Mouse (Mus musculus): ENCODE data around the gene Zfp672. TPM values are rescaled to one million over a fixed set of nuclear protein-coding genes. Genes with fewer than 3 reads are reported as not detected.
"Not testable (repeated sequence)": the region's sequence is repeated elsewhere in the genome, so short reads cannot be mapped to it uniquely, and the experiment has no call there.

Gene Zfp672
- total RNA-seq, 2 experiments from 2014 or later: 28.5 to 60.9 TPM

DNA sequence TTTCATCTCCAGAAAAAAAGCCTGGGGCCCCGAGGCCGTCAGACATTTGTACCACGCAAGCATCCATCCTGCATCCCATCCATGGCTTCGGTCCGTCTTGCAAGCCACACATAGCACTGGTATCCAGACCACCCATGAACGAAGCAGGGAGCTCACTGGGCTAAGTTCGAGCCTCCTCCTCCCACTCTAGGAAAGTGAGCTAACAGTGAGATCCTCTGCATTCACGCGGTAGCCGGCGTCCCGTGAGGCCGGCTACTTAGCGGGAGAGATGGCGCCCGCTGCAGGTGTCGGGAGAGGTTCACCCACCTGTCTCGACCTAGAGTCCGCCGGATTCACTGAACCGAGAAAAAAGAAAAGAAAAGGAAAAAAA is 248 bp downstream of the Zfp672 start:
- peak; percentile 23 for ATAC-seq (replicated peaks; ENCODE audit: low FRiP score, low TSS enrichment, poor library complexity, severe bottlenecking)

DNA sequence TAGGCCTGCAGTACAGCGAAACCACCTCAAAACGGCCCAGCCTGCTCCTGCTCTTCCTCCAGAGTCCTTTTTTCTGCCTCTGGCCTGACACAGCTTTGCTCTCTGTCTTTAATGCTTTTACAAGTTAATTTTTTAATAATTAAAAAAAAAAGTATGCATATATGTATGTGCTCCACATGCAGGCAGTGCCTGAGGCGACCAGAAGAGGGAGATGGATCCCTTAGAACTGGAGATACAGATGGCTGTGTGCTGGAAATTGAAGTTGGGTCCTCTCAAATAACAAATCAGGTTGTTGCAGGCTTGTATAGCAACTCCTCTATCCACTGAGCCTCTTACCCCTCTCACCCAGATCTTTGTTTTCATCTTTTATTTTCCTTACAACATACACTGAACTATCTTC is 3.4 kb downstream of the Zfp672 start:
- ATAC-seq (replicated peaks; ENCODE audit: low FRiP score, low TSS enrichment, poor library complexity, severe bottlenecking): no peak

DNA sequence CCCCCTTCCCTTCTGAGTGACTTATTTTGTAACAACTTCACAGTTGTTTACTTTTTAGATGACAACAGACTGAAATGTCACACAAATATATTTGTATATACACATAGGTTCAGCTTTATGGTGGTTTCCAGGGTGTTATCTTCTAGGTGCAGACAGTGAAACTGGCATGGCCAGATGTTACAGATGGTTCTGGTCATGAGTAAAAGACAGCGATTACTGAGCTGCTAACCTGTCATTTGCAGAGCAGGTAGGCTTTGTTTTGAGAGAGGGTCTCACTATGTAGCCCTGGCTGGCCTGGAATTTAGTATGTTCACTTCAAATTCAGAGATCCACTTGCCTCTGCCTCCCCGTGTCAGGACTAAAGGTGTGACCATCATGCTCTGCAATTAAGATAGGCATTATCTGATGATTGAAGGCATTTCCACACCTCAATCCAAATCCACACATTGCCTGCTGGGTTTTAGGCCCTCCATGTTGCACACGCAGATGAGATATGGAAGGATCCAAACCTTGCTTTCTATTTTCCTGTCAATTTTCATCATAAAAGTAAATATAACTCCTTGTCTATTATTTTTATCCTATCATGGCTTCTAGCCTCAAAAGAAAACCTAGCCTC is 5.4 kb downstream of the Zfp672 start:
- peak; percentile 59 for ATAC-seq (replicated peaks; ENCODE audit: low FRiP score, low TSS enrichment, poor library complexity, severe bottlenecking)

DNA sequence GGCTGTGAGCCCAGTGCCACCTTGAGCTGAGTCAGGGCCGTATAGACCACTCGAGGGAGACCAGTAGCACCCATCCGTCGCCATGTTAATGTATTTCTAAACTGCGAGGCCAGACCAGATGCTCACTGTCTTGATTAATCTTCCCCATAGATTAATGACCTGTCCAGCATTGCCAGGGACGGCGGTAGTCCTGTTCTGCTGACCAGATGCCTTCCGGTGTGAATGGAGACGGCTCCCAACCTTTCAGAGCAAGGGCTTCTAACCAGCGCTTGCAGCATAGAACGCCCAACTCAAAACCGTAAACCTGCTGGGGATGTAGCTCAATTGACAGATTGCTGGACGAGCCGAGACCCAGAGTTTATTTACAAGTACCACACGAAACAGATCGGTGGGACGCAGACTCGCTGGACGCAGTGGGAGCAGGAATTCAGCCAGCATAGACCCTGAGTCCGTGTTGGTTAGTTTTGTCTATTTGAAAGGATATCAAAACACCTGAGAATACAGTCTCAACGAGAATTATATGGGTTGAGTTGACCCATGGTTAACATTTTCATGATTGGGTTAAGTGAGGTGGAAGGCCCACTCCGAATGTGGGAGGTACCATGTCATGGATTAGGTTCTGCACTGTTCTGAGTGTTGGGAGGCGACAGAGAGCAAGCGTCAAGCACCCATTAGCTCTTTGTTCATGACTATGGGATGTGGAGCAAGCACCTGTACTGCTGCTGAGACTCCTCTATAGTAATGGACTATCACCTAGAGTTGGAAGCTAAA is 6.4 kb downstream of the Zfp672 start:
- peak; percentile 5; the same call in 1 of the 2 replicates for ATAC-seq (replicated peaks; ENCODE audit: low FRiP score, low TSS enrichment, poor library complexity, severe bottlenecking)

DNA sequence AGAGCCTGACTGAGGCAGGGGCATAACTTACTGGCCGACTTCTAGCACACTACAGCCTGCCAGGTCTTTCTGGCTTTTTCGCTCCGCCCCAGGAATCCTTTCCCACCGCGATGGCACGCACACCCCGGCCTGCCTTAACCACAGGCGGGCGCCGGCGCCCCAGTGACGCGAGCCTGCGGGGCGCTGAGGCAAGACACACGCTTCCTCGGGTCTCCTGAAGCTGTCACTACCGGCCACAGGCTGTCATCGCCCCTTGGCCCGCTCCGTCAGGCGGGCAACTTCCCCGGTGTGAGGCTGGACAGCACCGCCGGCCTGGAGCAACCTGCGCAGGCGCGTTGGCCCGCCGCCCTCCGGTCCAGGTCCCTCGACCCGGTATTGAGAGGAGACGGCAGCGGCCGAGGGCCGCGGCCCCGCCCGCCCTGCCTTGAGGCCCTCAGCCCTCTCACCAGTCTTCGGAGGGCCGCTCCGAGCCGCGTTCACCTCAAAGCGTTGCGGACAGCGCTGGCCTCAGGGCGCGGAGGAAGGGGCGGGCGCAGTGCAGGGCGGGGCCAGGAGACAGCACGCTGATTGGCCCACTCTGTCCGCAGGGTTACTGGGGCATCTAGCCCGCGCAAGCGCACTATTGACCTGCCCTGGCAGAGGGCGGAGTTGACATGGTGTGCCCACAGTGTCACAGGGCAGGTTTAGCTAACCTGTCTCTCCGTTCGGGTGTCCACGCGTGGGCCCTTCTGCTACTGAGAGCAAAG is 7.1 kb downstream of the Zfp672 start:
- ATAC-seq (replicated peaks; ENCODE audit: low FRiP score, low TSS enrichment, poor library complexity, severe bottlenecking): peak; percentile 90

DNA sequence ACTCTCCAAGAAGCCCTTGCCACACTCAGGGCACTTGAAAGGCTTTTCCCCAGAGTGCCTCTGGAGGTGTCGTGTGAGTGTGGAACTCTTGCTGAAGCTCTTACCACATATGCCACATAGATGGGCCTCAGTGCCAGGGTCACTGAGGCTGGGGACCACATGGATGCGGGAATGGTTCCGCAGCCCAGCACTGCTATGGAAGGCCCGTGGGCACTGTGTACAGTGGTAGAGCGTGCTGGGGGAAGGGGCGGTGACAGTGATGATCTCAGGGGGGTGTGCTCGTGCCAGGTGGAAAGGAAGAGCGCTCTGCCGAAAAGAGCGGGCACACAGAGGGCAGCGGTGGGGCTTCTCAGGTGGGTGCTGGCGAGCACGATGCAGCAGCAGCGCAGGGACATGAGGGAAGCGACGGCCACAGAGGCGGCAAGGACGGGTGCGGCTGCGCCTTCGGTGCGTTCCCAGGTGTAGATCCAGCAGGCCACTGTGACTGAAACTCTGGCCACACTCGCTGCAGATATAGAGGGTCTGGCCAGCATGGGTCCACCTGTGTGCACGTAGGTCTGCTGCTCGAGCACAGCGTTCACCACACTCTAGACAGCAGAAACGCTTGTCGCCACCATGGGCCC is 13.3 kb downstream of the Zfp672 start:
- peak; percentile 24; the same call in 1 of the 2 replicates for ATAC-seq (replicated peaks; ENCODE audit: low FRiP score, low TSS enrichment, poor library complexity, severe bottlenecking)

DNA sequence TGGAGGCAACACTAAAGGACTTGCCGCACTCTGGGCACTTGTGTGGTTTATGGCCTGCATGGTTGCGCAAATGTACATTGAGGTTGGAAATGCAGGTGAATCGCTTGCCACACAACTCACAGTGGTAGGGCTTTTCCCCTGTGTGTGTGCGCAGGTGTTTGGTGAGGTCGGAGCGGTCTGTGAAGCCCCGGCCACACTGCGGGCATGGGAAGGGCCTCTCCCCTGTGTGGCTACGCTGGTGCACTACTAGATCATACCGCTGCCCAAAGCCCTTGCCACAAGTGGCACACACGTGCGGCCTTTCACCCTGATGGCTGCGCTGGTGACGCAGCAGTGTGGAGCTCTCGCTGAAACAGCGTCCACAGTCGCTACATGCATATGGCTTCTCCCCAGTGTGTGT is 13.8 kb downstream of the Zfp672 start:
- ATAC-seq (replicated peaks; ENCODE audit: low FRiP score, low TSS enrichment, poor library complexity, severe bottlenecking): peak; percentile 12; the same call in 1 of the 2 replicates

DNA sequence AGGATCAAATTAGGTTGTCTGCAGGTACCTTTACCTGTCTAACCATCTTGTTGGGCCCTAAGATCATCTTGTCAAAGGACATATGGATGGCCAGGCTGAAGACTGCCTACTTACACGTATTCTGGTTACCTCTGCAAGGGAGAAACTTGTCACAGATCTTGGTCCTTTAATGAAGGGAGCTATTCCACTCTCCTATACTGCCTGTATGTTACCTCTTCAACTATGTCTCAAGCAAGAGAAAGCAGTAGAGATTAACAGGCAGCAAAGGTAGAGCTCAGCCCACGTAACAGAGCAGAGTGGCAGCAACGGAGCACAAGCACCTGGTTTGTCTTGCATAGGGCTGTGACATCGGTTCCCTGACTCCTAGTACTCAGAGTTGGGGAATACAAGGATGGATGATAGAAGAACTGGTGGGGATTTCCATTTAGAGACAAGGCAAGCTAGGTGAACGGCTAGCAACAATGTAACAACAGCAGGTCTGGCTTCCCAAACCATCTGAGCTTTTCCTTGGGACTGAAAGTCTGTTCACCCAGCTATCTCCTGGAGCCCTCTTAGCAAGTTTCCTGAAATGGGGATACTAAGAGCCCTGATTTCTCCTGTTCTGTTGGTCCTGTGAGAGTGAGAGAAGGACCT is 14.5 kb downstream of the Zfp672 start:
- no peak for ATAC-seq (replicated peaks; ENCODE audit: low FRiP score, low TSS enrichment, poor library complexity, severe bottlenecking)

DNA sequence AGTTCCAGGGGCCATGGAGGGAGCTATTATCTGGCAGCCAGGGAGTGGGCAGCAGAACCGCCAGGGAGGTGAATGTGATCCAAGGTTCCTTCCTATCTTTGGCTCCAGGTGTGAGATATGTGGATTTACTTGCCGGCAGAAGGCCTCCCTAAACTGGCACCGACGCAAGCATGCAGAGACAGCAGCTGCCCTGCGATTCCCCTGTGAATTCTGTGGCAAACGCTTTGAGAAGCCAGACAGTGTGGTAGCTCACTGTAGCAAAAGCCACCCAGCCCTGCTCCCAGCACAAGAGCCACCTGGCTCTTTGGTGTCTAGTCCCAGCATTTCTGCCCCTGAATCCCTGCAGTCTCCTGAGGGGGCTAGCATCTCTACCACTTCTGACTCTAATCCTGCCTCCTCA is 16.1 kb downstream of the Zfp672 start:
- ATAC-seq (replicated peaks; ENCODE audit: low FRiP score, low TSS enrichment, poor library complexity, severe bottlenecking): 0 out of 2 replicates have a peak, but pooled peaks have one; percentile 13

DNA sequence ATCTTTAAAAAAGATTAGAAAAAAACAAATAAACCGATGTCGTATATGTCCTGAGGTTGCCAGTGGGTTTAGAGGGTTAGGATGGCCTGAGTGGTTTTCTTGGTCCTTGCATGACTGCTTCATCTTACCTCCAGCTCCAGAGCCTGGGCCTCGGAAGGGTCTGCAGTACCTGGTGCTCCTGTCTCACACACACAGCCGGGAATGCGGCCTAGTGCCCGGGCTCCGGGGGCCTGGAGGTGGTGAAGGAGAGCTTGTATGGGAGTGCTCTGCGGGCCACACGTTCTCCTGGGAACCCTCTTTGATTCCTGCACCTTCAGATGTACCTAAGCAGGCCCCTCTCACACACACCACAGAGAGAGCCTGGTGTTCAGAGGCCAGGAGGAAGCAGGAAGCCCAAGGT is 21.5 kb downstream of the Zfp672 start:
- no peak for ATAC-seq (replicated peaks; ENCODE audit: low FRiP score, low TSS enrichment, poor library complexity, severe bottlenecking)

DNA sequence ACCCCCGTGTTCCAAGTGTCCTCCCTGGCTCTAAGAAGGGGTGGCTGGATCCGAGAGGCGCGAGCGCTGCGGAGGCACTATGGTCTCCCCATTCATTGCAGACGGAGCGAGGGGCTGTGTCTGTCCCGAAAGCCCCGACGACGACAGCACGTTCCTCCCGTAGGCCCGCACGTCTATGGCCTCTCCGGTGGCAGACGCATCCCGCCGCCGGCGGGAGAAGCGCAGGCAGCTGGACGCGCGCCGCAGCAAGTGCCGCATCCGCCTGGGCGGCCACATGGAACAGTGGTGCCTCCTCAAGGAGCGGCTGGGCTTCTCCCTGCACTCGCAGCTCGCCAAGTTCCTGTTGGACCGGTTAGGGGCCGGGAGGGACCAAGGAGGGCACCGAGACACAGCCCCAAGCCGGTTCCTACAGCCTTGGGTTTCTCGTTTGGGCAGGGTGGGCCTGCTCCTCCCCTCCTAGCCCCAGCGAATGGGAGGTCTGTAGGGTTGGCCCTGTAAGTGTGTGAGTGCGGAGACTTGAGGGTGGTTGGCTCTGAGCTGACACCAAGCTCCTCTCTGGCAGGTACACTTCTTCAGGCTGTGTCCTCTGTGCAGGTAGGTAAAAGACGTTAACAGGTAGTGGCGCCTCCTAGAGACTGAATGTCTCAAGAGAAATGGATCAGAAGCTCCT is 22.6 kb downstream of the Zfp672 start:
- ATAC-seq (replicated peaks; ENCODE audit: low FRiP score, low TSS enrichment, poor library complexity, severe bottlenecking): peak; percentile 82

DNA sequence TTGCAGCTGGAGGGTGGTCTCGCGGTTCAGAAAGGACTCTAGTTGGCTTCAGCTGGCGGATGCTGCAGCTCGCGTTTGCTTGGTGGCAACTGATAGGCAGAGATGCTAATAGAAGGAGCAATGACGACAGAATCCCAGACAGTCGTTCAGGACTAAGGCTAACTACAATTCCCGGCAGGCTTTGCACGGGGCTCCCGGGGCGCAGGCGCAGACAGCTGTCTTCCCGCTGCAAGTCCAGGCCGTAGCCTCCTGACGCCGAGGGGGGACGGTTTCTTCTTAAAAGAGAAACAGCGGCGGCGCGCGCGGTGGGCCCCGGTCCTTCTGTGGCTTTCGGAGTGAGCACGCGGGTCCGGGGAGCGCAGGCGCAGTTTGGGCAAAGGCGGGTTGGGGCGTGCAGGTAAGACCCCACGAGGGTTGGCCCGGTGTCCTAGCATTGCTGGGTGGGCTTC is 23.3 kb downstream of the Zfp672 start, which contains the start of gene Zfp692:
TSS of gene Zfp692 (plus strand) at position 210 of the 449 bp plus-strand sequence.
- peak; percentile 70 for ATAC-seq (replicated peaks; ENCODE audit: low FRiP score, low TSS enrichment, poor library complexity, severe bottlenecking)

DNA sequence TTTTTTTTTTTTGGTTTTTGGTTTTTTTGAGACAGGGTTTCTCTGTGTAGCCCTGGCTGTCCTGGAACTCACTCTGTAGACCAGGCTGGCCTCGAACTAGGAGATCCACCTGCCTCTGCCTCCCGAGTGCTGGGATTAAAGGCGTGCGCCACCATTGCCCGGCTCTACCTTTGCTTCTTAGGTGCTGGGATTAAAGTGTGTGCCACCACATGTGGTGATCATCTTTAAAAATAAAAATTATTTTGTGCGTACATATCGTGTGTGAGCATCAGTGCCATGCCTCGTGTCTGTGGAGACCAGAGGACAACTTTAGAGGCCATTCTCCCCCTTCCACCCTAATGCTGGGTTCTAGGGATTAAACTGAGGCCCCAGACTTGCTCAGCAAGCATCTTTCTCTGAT is 24.8 kb downstream of the Zfp672 start:
- ATAC-seq (replicated peaks; ENCODE audit: low FRiP score, low TSS enrichment, poor library complexity, severe bottlenecking): not testable (repeated sequence)

DNA sequence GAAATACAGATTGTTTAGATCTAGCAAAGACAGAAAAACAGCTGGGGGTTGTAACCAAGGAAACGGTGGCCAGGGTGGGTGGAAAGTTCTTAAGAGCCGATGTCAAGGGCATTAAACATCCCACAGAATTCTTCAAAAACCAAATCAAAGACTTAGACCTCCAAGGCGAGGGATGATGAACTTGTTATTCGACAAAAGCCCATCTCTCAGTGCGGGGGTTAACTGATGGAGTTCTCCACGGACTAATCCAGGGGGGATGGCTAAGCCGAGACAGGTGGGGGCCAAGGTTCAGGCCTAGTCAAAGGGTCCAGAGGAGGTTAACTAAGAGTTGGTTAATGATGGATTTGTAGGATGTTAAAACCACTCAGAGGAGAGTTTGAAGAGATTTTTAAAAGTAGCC is 26.5 kb downstream of the Zfp672 start:
- no peak for ATAC-seq (replicated peaks; ENCODE audit: low FRiP score, low TSS enrichment, poor library complexity, severe bottlenecking)

DNA sequence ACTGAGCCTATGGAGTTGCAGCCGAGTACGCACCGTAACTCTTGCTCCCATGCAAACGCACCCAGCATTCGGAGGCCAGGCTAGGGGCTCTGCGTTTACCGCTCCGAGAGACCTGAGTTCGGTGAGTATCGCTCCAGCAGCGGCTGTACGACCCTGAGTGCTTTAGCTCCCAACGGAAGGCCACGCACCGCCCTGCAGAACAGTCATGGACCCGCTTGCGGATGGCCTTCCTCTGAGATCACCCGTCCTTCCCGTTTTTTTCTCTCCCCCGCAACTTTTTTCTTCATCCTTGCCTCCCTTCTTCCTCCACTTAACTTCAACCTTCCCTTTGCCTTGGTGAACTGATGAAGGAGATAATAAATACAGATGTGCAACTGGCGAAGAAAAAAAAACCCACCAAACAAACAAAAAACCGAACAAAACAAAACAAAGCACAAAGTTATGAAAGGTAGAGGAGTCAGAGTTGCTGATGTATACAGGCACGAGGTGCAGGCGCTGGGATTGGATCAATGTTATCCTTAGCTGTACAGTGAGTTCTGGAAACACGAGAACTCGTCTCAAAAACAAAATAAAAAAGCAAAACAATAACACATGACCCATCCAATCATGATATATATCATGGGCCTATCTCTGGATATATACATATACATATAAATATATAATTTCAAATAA is 27.2 kb downstream of the Zfp672 start:
- ATAC-seq (replicated peaks; ENCODE audit: low FRiP score, low TSS enrichment, poor library complexity, severe bottlenecking): peak; percentile 51

DNA sequence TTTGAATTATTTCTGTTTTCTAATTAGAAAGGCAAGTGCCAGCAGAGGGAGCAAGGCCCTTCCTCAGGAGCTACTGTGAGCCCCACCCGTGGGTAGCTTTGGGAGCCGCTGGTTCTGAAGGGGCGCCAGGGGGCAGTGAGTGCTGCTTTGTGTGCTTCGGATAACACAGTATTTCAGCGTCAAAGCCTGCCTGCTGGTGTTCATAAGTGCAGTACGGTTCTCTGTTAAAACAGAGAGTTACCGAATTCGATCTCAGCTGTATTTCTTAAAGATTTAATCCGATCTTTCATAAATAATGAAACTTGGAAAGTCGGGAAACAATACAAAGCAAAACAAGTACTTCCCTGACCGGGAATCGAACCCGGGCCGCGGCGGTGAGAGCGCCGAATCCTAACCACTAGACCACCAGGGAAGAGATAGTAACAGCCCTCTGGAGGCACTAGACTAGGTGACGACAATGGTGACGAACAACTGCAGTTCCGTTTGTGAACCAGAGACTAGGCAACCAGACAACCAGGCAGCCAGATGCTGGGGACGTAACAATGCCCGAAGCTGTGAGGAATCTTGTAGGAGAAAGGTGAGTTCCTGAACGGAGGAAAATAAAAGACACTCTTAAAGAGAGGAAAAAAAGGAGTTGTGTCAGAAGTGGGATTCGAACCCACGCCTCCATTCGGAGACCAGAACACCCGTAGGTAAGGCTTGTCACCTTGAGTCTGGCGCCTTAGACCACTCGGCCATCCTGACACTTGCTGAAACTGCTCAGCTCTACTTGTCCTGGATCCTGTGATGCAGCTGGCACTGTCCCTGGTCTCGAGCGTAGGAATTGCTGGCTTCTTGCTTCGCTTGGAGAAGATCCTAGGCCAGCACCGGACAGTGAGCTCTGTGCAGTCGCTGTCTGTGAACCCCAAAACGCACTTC is 28.0 kb downstream of the Zfp672 start:
- ATAC-seq (replicated peaks; ENCODE audit: low FRiP score, low TSS enrichment, poor library complexity, severe bottlenecking): peak; percentile 88

DNA sequence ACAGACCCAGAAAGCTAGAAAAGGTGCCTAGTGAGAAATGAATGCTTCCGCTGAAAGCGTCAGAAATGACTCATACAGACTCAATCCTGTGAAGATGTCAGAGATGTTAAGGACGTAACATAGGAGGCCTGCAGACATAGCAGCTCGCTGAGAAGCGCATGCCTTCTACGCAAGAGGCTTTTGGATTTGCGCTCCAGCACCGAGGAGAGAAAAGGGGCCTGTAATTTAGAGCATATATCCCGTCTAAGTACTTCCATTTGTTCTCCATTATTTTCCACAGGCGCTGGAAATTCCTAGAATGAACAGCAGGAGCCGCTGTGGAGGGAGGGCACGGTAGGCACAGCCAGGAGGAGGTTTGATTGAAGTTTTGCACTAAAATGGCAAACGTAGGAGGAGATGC is 29.1 kb downstream of the Zfp672 start:
- ATAC-seq (replicated peaks; ENCODE audit: low FRiP score, low TSS enrichment, poor library complexity, severe bottlenecking): peak; percentile 25; the same call in 1 of the 2 replicates

Measured in megakaryocyte-erythroid progenitor cell, adult 5-6 weeks (primary cell).